Mouse (Mus musculus) liver, adult 2 months (tissue): Measurements from ENCODE around the gene Acad10. TPM values are rescaled to one million over a fixed set of nuclear protein-coding genes. Genes with fewer than 3 reads are reported as not detected.
A peak's percentile ranks its signal among the peaks of the same experiment; 100 is the strongest.
"Not testable (repeated sequence)": the region's sequence is repeated elsewhere in the genome, so short reads cannot be mapped to it uniquely, and the experiment has no call there.

Experiments
- DNase-seq: peaks from one replicate; pipeline ENCODE4 v3.0.0-alpha.2; 2011; ENCODE audit warnings: low read depth, low spot score; ENCODE audit errors: extremely low read depth
- H3K27ac ChIP-seq: fragments of 200-500 bp; replicated peaks from 2 replicates; pipeline ENCODE4 v1.5.1; 2012; ENCODE audit warnings: low read depth, mild to moderate bottlenecking, control low read depth, inconsistent platforms, low read length; ENCODE audit not compliant: insufficient read depth
- H3K27me3 ChIP-seq: fragments of 200-500 bp; 2 replicates; pipeline ENCODE4 v1.6.1; 2012; ENCODE audit warnings: mild to moderate bottlenecking, moderate library complexity, low read length, inconsistent platforms; ENCODE audit not compliant: control insufficient read depth, insufficient read depth
- H3K36me3 ChIP-seq: fragments of 200-500 bp; 2 replicates; pipeline ENCODE4 v1.6.1; 2012; ENCODE audit warnings: low read length, inconsistent platforms; ENCODE audit not compliant: control insufficient read depth, insufficient read depth
- H3K4me1 ChIP-seq: fragments of 200-500 bp; 2 replicates; pipeline ENCODE4 v1.6.1; 2011; ENCODE audit warnings: low read length; ENCODE audit not compliant: control insufficient read depth, insufficient read depth
- H3K4me3 ChIP-seq: fragments of 200-500 bp; 2 replicates; pipeline ENCODE4 v1.5.1; 2011; ENCODE audit warnings: low read depth, mild to moderate bottlenecking, control low read depth, low read length, moderate library complexity; ENCODE audit not compliant: insufficient read depth
- H3K79me2 ChIP-seq: fragments of 200-500 bp; 2 replicates; pipeline ENCODE4 v1.6.1; 2012; ENCODE audit warnings: inconsistent platforms, mild to moderate bottlenecking, low read length, moderate library complexity; ENCODE audit not compliant: control insufficient read depth, insufficient read depth
- H3K9ac ChIP-seq: fragments of 200-500 bp; 2 replicates; pipeline ENCODE4 v1.6.1; 2012; ENCODE audit warnings: low read depth, mild to moderate bottlenecking, control low read depth, inconsistent platforms, low read length
- CTCF ChIP-seq: fragments of 200-500 bp; IDR thresholded peaks from 2 replicates; pipeline ENCODE4 v1.5.1; 2011; ENCODE audit warnings: low read depth, low read length, control low read depth
- POLR2A ChIP-seq: fragments of 200-500 bp; IDR thresholded peaks from 2 replicates; pipeline ENCODE4 v1.6.1; 2011; ENCODE audit warnings: low read length, control low read depth; ENCODE audit not compliant: insufficient read depth; ENCODE audit errors: extremely low read depth
- whole genome bisulfite sequencing: fragments of 180-500 bp; shearing (Covaris S2); methylation state at CpG from one replicate; pipeline ENCODE4 v1.1.7; 2018; 5-methylcytosine and 5-hydroxymethylcytosine counted together
- polyA plus RNA-seq: library from polyadenylated mRNA; depleted of rRNA; stranded (reverse); fragments of >200 nt; gene quantifications from 2 replicates; pipeline ENCODE4 v1.2.3, GENCODE M21; 2012
- total RNA-seq: library from RNA; depleted of rRNA; stranded (reverse); fragments of >200 nt; gene quantifications from 2 replicates; pipeline ENCODE4 v1.2.3, GENCODE M21; 2014

The Acad10 gene
- total and polyA plus RNA-seq, 2 experiments = 19.6 to 27.7 TPM

- Histone ChIP-seq H3K4me3 (no peak overlapping the region), H3K9ac (no peak overlapping the region), H3K27ac (no peak overlapping the region), H3K27me3 (no peaks in the 10 kb centered on the region), H3K4me1 (no peaks in the 10 kb centered on the region), H3K36me3 (peaks cover 2% of the 10 kb centered on the region; the same call in 1 of the 2 replicates), H3K79me2 (no peaks in the 10 kb centered on the region)
- DNase-seq = peak; percentile 35
- WGBS = 0% methylated on average over 1 of the region's 1 CpGs
- TF ChIP-seq CTCF = peak; percentile 79
- no peak for TF ChIP-seq POLR2A
Measured at GRCm38 (mm10) chr5:121627871-121628270, 32.4 kb downstream of the Acad10 start.

- DNase-seq = no peak
- Histone ChIP-seq H3K4me3 (no peak overlapping the region), H3K4me1 (no peaks in the 10 kb centered on the region), H3K36me3 (no peaks in the 10 kb centered on the region), H3K27ac (no peak overlapping the region), H3K79me2 (no peaks in the 10 kb centered on the region; the same call in 1 of the 2 replicates), H3K9ac (no peak overlapping the region), H3K27me3 (no peaks in the 10 kb centered on the region)
- TF ChIP-seq CTCF (no peak), POLR2A (no peak)
- WGBS = 93% methylated on average over 3 of the region's 3 CpGs
Measured at GRCm38 (mm10) chr5:121623241-121623640, 37.1 kb downstream of the Acad10 start.

- H3K9ac ChIP-seq = no peak overlapping the region
- no peaks in the 10 kb centered on the region for H3K36me3 ChIP-seq
- no peak for TF ChIP-seq POLR2A
- no peak for TF ChIP-seq CTCF
- H3K27ac ChIP-seq = no peak overlapping the region
- no peak overlapping the region for H3K4me3 ChIP-seq
- DNase-seq = no peak
- 97% methylated on average over 5 of the region's 5 CpGs for WGBS
- H3K79me2 ChIP-seq = no peaks in the 10 kb centered on the region; the same call in 1 of the 2 replicates
- H3K27me3 ChIP-seq = no peaks in the 10 kb centered on the region
- no peaks in the 10 kb centered on the region for H3K4me1 ChIP-seq
Measured at GRCm38 (mm10) chr5:121621102-121621501, 39.2 kb downstream of the Acad10 start.

GRCm38 (mm10) chr5:121618592-121619513, 41.5 kb downstream of the Acad10 start, which contains the start of gene Acad12:
Acad12 (minus strand) TSS chr5:121618938.
- H3K27me3 ChIP-seq = no peaks in the 10 kb centered on the region
- peak; percentile 88 for DNase-seq
- H3K79me2 ChIP-seq = no peaks in the 10 kb centered on the region; the same call in 1 of the 2 replicates
- H3K27ac ChIP-seq = peak within 1 kb of the TSS; percentile 90
- no peaks in the 10 kb centered on the region for H3K4me1 ChIP-seq
- peak within 1 kb of the TSS; percentile 89 for H3K9ac ChIP-seq
- under 1% methylated on average over 49 of the region's 58 CpGs for WGBS
- H3K36me3 ChIP-seq = no peaks in the 10 kb centered on the region
- TF ChIP-seq CTCF (peak; percentile 14; the same call in 1 of the 2 replicates), POLR2A (peak; percentile 95)
- peak within 1 kb of the TSS; percentile 79 for H3K4me3 ChIP-seq

GRCm38 (mm10) chr5:121614921-121615320, 45.4 kb downstream of the Acad10 start:
- not testable (repeated sequence) for H3K36me3 ChIP-seq, DNase-seq, H3K4me3 ChIP-seq, H3K79me2 ChIP-seq, H3K9ac ChIP-seq, H3K4me1 ChIP-seq, H3K27me3 ChIP-seq, H3K27ac ChIP-seq
- WGBS = 64% methylated on average over 3 of the region's 3 CpGs

GRCm38 (mm10) chr5:121612036-121612435, 48.3 kb downstream of the Acad10 start:
- peak; percentile 73 for DNase-seq
- peaks cover 4% of the 10 kb centered on the region for H3K4me1 ChIP-seq
- no peak for TF ChIP-seq CTCF
- no peak for TF ChIP-seq POLR2A
- no peaks in the 10 kb centered on the region for H3K36me3 ChIP-seq
- 37% methylated on average over 6 of the region's 6 CpGs for WGBS
- H3K79me2 ChIP-seq = no peaks in the 10 kb centered on the region
- H3K27me3 ChIP-seq = no peaks in the 10 kb centered on the region
- peak overlapping the region; percentile 85 for H3K27ac ChIP-seq
- H3K9ac ChIP-seq = no peak overlapping the region
- H3K4me3 ChIP-seq = no peak overlapping the region
